Mouse (Mus musculus): Measurements from ENCODE around the gene Pam.
"Not testable (repeated sequence)": the region's sequence is repeated elsewhere in the genome, so short reads cannot be mapped to it uniquely, and the experiment has no call there.

Gene Pam

DNA sequence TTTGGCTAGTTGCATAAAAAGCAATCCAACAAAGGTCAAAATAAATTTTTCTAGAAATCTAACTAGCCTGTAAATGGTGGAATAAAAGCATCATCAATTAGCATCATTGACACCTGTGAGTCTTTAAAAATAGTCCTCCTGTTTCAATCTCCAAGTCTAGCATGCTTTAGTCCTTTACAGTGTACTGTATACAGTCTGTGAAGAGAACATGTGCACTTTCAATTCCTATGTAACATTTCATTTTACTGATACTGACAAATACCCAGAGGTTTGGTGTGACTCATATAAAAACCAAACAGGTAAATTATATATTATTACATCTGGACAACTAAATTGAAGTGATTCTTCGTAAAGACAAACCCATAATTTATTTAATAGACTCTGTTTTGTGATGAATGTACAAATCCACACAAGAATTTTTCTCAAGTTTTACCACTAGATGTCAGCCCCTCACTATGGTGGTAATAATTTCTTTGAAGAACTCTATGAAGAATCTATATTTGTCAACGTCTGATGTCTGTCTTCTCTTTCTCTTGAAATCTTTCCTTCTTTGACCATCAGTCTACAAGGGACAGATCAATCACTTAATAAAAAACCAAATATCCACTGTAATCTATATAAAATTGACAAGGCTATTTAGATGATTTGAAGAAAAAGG is 286.1 kb downstream of the Pam start:
- DNase-seq, result peak in 1 of 2 experiments; percentile 52

DNA sequence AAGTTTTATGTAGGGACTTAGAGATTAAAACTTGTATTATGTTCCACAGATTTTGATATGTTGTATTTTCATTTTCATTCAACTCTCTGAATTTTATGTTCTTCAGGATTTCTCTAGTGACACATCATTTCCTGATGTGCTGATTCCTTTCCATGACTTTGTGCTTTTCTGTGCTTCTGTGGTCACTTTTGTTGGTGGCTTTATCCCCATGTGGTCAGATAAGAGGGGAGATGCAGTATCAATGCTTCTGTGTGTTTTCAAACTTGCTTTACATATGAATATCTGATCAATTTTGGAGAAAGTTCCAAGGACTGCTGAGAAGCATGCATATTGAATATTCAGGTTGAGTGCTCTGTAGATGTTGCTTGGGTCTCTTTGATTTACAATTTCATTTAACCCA is 290.9 kb downstream of the Pam start:
- DNase-seq, result no peak

DNA sequence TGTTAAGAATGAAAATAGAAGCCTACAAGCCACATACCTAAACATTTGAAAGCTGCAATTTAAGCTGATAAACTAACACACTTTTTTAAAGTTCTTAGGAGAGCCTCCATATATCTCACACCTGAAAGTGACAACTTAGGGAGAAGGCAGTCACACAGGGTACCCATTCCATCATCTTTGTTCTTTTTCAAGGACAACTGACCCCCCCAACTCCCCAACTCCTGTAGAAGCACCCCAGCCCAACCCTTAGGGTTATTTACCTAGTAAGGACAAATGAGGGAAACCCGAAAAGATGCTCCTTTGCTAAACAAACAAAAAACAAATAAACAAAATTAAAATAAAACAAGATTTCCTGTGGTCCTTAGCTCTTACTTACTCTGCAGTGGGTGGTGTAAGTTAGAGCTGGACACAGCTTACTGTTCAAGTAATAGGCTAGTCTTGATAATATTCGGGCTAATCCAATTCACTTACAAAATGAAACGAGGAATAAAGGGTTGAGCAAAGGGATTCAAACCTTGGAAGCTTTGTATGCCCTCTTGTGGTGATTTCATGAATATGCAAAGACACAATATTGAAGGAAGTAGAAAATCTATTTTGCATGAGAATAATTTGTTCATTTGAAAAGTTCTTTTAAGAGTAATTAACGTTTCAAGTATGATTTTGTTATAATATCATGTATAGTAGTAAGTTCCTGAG is 293.1 kb downstream of the Pam start:
- peak in 1 of 2 experiments; percentile 7 for DNase-seq

DNA sequence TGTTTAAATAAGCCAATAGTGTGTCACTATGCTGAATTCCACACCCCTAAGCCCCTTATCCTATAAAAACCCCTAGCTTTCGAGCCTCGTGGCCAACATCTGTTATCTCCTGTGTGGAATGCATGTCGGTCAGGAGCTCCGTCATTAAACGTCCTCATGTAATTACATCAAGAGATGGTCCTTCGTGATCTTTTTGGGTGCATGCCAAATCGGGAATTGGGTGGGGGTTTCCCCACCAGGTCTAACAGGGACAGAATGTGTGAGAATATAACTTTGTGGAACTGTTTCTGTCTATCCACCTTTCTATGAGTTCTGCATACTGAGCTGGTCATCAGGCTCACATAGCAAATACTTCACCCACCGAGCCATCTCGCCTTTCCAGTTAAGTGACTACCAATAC is 299.5 kb downstream of the Pam start:
- no peak for DNase-seq

DNA sequence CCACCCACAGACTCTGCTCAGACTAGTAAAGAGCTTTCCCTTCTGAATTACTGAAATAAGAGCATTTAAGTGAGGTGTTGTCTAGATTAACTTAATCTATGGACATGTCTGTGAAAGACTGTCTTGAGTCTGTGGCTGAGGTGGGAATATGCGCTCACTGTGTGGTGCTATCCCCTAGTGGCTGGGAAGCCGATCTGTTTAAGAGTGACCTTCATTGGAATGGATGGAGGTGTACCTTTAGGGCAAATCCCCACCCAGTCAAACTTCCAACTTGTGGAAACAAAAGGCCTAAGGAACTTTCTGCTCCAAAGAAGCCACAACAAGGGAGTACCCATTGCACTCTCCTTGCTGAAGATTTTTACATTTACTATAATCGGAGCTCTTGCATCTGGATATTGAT is 301.3 kb downstream of the Pam start:
- no peak for DNase-seq

DNA sequence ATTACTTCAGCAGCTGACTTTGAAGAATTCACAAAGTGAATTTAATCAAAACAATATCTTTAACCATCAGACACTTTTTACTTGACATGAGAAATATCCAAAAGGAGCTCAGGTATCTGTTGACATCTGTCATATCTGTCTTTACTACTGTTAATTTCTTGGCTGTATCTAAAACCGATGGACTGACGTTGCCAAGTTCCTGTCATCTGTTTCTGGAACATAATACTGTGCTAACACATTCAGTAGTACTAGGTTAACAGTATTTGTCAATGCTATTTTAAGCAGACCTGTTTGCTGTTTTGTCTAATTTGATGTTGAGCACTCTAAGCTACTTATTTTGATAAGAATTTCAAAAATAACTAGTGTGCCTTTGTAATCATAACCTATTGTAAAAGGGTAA is 307.0 kb downstream of the Pam start:
- no peak for DNase-seq

DNA sequence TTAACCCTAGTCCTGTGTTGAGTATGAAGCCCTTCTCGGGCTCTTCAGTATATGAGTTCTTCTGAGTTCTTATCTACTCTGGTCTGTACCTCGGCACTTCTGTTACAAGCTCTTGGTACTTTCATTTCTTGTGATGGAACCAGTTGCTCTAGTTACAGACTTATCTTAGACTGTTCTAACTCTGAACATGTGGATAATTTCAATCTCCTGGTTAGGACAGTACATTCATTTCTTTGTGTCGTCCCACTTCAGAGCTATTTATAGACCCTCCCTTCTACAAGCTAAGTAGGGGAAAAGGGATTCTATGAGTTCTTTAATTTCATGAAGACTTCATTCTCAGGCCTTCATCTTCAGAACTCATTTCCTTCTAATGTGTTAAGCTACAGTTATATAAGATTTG is 307.8 kb downstream of the Pam start:
- DNase-seq, result no peak

DNA sequence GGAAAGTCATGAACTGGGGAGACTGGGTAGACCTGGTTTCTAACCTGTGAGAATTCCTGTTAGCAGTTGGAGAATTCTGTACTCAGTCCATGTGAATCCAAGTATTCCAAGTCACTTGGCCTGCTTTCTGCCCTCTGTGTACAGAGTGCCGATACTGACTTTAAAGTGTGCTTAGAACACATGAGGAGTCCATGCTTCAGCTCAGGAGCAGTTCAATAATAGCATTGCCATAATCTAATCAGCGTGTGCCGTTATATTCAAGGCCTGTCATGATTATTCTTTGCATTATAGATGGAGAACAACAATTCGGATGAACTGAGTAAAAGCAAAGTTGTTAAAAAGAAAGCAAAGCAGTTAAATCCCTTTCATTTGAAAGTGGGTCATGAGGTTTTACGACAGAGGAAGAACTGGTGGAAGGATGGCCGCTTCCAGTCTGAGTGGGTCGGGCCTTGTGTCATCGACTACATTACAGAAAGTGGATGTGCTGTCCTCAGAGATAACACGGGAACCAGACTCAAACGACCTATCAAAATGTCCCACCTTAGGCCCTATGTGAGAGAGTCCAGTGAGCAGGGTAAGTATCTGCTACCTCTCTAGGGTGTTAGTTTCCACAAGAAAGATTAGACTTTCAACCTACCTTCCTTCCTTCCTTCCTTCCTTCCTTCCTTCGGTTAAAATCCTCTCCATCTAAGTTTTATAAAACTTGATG is 309.6 kb downstream of the Pam start:
- DNase-seq, result no peak

DNA sequence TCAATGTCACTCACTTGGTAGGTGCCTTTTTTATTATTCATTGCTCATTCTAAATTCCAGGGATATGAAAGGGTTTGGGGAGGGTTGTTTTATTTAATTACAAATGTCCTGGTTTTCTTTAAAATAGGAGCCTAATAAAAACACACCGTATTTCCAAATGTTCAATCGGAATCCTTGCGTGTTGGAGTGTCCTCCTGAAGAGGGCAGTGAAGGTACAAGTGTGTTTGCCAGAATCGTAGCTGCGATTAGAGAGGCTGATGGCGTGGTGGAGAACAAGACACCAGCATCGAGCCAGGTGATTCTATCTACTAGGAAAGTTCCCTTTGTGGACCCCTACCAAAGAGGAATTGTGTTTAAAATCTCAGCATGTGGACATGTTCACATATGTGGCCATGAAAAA is 310.5 kb downstream of the Pam start:
- DNase-seq, result no peak

DNA sequence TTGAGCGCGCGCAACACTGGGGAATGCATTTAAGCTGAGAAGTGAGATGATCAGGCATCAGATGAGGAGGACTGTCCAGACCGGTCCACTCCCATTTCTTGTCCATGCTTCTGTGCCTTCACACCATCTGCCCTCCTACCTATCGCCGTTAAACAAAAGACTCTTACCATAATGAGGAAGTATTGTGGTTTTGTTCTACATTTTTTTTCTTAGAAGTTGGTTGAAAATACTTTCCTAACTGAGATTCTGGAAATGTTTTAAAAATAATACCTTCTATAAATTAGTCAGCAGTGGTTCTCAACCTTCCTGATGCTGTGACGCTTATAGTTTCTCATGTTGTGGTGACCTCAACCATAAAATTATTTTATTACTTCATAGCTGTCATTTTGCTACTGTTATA is 313.8 kb downstream of the Pam start:
- DNase-seq, result no peak

DNA sequence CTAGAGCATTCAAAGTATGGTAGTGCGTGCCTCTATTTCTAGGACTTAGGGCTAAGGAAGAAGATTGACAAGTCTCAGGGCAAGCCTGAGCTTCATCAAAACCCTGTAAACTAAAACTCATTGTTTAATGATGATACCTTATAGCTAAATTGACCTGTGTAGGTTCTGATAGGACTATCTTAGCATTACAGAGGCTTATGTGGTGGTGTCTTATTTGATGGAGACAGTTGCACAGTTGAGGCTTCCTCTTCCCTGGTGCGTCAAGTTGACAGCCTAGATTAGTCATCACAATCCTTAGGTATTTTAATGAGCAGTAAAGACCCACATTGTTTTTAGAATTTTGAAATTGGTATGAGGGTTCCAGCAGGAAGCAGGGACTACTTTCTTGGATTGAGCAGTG is 321.5 kb downstream of the Pam start:
- DNase-seq, result no peak

DNA sequence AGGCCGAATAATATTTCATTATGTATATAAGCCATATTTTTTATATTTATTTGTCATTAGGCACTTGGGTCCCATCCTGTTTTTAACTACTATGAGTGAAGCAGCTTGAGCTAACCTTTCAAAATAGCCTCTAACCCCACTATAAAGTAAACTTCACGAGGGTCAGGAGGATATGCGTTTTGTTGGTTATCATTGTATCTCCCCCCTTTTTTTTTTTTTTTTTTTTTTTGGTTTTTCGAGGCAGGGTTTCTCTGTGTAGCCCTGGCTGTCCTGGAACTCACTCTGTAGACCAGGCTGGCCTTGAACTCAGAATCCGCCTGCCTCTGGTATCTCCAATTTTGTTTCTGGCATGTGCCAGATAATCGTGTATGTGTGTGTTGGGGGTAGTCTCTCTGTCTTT is 322.1 kb downstream of the Pam start:
- DNase-seq, result no peak

DNA sequence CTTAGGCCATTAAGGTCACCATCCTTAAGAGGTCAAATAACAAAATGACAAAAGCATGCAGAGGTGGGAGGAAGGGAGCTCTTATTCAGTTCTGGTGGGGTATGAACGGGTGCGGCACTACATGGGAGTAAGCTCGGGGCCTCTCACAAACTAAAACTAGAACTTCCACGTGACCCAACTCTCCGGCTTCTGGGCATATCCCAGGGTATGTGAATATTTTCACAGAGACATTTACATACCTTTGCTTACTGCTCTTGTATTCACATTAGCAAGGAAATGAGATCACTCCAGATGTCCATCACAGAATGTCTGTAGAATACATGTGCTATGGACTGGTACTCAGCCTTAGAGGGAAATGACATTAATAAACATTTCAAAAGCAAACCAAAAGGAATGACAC is 323.7 kb downstream of the Pam start:
- DNase-seq, result no peak

DNA sequence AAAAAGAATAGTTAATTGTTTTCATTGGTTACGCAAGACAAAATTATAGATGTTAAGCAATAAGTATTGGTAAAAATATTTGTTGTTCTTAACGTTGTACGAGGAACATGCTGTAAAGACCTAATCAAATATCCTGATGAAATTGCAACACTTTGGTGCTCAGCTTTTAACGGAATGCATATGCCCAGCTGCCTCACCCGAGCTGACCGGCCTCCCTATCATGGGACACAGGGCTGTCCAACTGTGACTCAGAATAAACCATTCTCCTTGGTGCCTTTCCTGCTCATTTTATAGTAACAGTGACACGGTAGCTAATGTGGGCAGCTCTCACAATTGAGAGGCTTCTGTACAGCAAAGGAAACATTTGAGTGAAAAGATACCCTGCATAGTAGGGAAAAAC is 324.3 kb downstream of the Pam start:
- DNase-seq, result no peak

DNA sequence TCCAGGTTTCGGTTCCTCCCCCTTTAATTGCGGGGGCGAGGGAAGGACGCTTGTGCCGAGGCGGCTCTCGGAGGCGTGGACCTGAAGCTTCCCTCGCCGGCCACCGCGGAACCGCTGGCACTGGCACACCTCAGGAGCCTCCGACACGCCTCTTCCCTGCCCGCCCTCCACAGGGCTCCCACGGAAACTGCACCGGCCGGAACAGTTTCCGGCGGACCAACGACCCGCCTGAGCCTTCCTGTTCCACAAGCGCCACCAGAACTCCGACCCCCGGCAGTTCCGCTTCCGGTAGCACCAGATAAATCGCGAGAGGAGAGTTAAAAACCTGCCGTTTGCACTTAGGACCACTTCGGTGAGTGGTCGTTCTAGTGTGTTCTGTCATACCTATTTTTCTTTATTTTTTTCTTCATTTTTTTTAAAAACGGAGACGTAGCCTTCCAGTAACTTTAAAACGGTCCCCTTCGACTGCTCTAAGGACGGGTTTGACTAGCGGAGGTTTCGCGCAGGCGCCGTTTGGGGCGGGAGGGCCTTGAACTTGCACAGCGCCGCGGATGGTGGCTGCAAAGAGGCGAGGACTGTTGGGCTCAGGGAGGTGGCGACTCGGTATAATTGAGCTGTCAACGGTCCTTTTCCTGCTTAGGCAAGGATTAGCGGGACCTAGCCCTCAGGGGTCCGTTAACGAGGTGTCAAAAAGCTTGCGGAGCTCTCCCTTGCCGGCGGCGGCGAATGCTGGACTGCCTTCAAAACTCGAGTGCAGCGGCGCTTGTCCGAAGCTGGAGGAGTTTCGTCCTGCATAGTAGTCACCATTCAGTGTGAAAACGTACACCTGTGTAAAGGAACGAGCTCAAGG is 325.3 kb downstream of the Pam start, which contains the start of the genes Gin1 and Ppip5k2:
Gene Gin1 (plus strand): TSS at position 269 of the 850 bp plus-strand sequence.
Gene Ppip5k2 (minus strand): TSS at position 508 of the 850 bp plus-strand sequence.
- peak; percentile 97 for DNase-seq

DNA sequence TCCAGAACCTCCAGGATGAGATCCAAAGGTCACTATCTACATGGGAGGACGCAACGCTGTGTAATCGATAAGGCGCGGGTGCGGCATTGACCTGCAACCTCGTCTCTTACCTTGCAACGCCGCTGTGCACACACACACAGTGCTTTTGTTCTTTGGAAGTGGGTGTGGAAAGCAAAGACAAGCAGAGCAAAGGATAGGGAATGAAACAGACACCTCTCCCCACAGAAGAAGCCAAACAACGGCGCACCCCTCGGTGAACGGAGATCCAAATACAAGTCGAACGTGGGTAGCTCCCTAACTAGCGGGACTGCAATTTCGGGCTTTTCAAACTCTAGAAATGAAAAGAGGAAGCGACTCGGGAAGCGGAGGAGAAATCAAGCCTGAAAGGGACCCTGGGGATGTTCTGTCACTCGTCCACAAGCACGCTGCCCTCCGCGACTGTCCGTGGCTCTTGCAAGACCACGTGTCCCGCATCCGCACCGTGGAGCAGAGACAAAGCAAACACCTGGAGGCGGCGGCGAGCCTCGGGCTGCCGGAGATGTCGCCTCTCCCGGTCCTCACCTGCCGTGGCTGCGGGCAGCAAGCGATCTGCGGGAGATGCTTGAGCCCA is 326.0 kb downstream of the Pam start:
- DNase-seq, result peak; percentile 32 to 43

DNA sequence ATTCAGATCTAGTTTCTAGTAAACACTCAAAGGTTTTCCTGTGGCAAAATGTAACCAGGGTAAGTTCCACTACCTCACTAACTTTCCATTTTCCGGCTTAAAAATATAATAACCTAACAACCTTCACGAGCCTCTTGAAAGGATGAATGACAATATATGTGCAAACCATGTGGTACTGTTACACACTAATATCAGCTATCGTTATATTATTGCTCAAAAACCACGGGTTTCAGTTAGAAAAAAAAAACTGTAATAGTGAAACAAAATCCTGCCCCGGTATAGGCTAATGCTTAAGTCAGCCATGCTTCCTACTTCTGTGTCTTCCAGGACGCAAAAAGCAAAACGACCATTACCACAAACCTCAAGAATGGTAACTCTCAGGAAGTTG is 326.5 kb downstream of the Pam start:
- DNase-seq, result no peak

DNA sequence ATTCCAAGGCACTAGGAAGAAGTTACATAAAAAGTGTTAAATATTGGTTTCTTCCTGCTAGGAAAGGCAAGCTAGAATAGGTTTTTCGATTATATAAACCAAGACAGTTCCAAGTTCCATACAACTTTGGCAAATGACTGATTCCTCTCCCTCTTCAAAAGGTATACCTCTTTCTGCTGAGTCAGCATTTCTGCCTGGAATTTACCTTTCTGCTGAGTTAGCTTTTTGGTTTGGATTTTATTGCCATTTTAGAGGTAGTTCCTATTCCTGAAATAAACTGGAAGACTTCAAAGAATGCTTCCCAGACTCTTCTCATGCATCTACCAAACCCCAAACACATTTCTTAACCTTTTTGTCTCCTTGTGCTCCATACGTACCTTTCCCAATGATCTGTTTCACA is 327.4 kb downstream of the Pam start:
- DNase-seq, result no peak

DNA sequence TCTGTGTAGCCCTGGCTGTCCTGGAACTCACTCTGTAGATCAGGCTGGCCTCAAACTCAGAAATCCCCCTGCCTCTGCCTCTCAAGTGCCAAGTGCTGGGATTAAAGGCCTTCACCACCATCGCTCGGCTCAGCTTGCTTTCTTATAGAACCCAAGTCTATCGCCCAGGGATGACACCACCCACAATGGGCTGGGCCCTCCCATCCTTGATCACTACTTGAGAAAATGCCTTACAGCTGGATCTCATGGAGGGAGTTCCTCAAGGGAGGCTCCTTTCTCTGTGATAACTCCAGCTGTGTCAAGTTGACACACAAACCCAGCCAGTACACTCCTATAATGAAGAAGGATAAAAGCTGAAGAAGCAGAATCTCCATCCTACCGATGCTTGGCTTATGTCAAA is 329.7 kb downstream of the Pam start:
- not testable (repeated sequence) for DNase-seq

DNA sequence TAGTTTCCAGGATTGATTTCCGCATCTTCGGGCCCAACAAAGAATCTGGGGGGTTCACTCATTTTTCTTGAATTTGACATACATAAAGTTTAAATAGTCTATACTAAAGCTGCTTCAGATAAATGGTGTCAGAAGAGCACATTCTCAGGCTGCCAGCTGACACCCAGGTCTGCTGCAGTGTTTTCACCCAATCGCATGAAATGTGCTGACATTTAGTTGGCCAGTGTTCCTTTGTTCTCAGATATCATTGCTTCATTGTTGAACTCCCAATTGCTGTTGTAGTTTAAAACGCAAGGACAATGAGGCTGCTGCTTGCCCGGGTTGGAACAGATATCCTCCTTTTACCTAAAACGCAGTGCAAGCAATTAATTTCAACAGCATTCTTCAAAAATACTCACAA is 334.0 kb downstream of the Pam start:
- no peak for DNase-seq

DNA sequence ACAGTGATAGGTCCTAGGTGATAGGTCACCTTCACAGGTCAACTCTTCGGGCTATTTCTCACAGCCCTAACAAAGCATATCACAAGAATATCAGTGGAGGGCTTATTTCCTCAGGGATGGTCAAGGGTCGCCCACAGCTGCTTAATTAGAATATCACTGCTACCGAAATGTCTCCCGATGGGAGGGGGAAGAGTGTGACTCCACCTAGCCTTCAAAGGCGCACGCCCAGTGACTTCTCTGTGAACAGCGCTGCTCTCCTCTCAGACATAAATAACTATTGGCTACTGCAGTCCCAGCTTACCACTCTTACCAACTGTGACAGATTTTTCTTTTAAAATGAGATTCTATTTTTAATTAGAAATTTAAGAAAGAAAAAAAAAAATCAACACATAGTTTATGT is 334.8 kb downstream of the Pam start:
- DNase-seq, result no peak

DNA sequence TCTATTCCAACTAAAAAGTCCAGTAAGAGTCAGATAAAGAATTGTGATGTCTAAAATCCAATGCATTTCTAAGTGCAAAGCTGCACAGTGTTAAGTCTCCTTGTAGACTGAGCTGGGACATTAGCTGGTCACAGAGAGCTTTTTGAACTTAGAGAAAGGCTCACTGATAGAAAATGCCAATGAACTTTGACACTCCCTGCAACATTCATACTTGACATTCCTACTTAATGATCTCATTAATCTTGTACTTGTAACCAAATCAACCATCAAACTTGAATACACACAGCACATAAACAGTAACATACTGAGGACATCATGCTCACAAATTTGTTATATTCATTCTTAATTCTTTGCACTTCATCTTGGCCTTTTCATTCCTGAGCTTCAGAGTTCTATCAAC is 335.6 kb downstream of the Pam start:
- DNase-seq, result no peak

DNA sequence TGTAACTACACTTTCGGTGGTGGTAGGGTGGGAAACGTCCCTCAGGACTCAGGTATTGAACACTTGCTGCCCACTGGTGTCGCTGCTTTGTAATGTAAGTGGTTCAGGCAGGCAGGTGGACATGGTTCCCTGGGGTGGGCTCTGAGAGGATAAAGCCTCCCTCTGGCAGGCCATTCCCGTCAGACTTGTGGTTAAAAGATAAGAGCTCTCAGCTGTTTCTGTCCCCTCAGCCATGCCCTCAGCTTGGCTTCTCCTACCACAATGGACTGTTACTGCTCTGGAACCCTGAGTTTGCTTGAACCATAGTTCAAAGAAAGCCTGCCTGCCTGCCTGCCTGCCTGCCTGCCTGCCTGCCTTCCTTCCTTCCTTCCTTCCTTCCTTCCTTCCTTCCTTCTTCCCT is 341.1 kb downstream of the Pam start:
- no peak for DNase-seq

All from cerebellum, postnatal 14 days (tissue).